Mouse (Mus musculus) common myeloid progenitor, adult 5-6 weeks (primary cell): Measurements from ENCODE around the gene Sdccag8. TPM values are rescaled to one million over a fixed set of nuclear protein-coding genes. Genes with fewer than 3 reads are reported as not detected.

Experiments used
- ATAC-seq: replicated peaks from 2 replicates; pipeline ENCODE4 v1.8.0; 2016; ENCODE audit warnings: low read depth, mild to moderate bottlenecking, moderate TSS enrichment, inconsistent platforms; ENCODE audit not compliant: poor library complexity, severe bottlenecking
- total RNA-seq: library from RNA; stranded (forward); fragments of 200-1000, 187-1606 nt; gene quantifications from 2 replicates; pipeline ENCODE4 v1.2.3, GENCODE M21; 2017

Gene Sdccag8
- total RNA-seq, 1 experiment from 2014 or later: 29.6 TPM

GRCm38 (mm10) chr1:176870501-176870900, 56.0 kb downstream of the Sdccag8 start:
- no peak for ATAC-seq

DNA sequence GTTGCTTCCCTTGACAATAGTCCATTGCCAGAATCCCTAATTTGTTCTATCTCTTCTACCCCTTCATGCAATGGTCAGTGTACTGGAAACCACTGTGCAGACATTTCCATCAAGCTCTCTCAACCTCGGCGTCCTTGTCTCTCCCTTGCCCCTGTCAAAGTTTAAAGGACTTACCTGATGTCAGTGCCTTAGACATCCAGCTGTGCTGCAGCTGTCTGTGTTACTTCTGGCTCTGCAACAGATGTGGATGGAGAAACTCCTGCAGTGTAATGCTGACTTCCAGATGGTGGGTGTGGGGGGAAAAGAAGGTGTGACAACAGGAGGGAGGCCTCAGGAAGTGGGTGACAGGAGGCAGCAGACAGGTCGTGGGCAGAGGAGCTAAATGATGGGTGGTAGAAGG, 57.5 kb downstream of the Sdccag8 start:
- ATAC-seq: no peak

DNA sequence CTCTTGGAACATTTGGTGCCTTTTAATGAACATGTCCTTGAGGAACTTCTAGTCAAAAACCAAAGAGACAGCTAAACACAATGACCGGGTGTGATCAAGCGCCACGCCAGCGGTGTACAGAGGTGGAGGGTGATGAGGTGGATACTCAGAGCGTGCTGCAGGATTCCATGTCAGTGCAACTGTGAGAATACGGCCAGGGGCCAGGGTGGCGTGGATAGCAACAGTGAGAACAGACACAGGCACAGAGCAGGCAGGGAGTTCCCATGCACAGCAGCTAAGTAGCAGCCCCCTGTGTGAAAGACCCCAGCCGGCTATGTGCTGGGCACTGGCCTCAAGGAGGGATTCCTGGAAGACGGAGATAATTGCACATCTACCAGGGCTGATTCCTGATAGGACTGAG, 59.0 kb downstream of the Sdccag8 start:
- ATAC-seq: no peak

GRCm38 (mm10) chr1:176874155-176874554, 59.7 kb downstream of the Sdccag8 start:
- ATAC-seq: no peak

DNA sequence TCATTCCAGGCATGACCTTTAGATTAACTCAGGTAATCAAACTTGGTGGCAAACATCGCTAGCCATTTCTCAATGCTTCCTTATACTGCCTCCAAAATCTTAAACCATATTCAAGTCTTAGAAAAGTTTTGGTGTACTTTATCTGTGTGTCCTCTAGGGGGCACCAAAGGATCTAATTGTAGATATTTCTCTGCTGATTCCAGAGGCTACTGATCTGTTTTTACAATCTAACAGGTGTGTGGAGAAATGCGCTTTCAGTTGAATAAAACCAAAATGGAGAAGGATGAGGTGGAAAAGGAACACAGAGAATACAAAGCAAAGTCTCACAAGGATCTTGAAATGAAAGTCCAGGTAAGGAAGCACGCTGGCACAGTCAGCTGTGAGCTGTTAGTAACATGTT, 63.3 kb downstream of the Sdccag8 start:
- peak; percentile 74 for ATAC-seq

GRCm38 (mm10) chr1:176879005-176879404, 64.5 kb downstream of the Sdccag8 start:
- ATAC-seq: 0 out of 2 replicates have a peak, but pooled peaks have one; percentile 25

- no peak for ATAC-seq
Observed at GRCm38 (mm10) chr1:176879614-176880013, 65.2 kb downstream of the Sdccag8 start.

DNA sequence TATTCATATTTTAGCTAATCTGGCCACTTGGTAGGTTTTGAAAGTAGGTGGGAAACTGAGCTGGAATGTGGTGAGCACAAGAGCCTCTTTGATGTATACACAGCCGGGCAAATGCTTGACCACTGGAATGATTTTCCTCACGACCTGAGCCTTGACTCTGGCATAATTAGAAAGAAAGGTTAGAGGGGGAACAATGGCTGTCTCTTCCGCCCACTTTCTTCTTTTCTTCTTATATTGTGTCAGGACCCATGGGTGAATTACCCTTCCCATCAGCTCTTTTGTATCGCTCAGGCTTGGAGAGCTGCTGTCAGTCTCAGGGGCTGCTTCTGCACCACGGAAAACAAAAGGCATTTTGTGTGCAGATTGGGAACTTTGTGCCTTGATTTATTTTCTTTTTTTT, 65.6 kb downstream of the Sdccag8 start:
- ATAC-seq: no peak

DNA sequence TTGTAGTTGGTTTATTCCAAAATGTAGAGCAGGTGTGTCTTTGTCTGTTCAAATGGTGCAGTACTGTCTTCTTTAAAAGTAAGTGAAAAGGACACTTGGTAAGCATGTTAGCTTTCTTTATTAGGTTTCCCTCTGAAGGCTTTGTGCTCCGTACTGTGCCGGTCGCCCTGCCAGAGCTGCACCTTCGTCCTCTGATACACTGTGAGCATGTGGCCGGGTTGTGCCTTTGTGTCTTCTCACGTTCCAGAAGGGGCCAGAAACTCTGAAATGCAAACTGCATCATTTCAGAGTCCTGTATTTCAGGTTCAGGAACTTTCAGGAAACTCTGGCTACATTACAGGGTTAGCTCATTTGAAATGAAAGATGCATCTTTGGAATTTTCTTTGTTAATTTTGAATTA, 66.5 kb downstream of the Sdccag8 start:
- no peak for ATAC-seq

- no peak for ATAC-seq
Observed at GRCm38 (mm10) chr1:176885207-176885933, 70.9 kb downstream of the Sdccag8 start.

- no peak for ATAC-seq
Observed at GRCm38 (mm10) chr1:176886002-176886401, 71.5 kb downstream of the Sdccag8 start.

DNA sequence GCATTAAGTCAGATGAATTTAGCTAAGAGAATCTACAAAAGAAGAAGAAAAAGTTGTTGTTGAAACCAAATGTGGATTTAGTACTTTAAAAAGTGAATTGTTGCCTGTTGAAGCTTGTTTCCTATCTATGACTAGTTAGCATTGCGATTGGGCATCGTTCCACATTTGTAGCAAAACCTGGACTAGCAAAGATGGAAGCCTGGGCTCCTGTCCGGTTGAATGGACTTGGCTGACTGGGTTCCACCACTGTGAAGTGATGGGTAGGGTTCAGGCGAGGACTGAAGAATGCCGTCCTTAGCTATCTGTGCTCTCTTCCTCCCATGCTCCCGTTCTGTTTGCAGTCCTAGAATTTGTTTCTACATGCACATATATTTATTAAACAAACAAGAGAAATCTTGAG, 89.3 kb downstream of the Sdccag8 start:
- ATAC-seq: no peak

DNA sequence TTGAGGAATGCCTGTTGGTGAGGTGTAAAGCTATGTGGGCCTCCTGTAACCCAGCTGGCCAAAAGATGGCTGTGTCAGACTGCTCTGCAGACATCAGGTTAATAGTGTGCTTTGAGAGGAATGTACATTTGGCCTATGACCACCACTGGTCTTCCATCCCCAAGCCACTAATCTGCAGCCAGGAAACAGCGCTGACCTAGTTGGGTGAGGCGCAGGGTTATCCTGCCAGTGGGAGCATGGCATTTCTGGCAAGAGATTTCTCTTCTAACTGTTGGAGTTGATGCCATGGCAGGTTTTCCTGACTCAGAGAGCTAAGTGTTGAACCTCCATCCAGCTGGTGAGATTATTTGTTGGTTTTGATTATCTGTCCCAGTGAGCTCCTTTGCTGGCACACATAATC, 101.5 kb downstream of the Sdccag8 start:
- no peak for ATAC-seq

- no peak for ATAC-seq
Observed at GRCm38 (mm10) chr1:176919486-176919885, 105.0 kb downstream of the Sdccag8 start.

GRCm38 (mm10) chr1:176922842-176923241, 108.4 kb downstream of the Sdccag8 start:
- ATAC-seq: no peak

- ATAC-seq: no peak
Observed at GRCm38 (mm10) chr1:176926009-176926408, 111.5 kb downstream of the Sdccag8 start.

DNA sequence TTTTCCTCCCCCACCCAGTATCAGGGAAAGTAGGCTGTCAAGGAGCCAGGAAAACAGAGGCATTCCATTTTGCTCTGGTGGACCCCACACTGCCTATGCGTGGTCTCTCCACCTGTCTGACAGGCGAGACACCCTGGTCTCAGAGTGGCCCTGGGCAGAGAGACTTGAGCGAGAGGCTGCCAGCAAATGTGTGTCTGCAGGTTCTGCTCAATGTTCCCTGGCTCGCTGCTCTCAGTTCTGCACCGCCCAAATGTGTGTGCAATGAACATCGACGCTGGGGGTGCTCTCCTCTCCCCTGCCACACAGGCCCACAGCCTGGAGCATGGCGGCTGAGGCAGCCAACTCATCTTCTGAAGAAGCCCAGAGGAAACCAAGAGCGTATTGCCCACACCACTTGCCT, 112.9 kb downstream of the Sdccag8 start:
- no peak for ATAC-seq

DNA sequence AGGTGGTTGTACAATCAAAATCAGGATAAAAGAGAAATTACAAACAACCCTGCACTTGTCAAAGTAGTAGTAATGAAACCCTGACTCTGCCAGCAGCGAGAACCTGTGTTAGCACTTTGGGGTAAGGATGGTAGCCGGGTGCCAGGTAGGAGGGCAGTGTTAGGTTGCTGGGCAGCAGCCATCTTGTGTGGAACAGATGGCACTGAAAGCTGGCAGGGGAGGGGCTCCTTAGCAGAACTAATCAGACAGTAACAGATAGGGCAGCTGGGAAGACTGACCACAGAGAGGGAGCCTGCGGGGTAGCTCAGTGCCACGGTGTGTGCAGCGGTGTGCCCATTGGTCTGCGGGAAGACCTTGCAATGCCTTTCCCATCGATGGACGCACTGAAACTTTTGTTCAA, 115.2 kb downstream of the Sdccag8 start:
- no peak for ATAC-seq

- no peak for ATAC-seq
Observed at GRCm38 (mm10) chr1:176930574-176930973, 116.1 kb downstream of the Sdccag8 start.

DNA sequence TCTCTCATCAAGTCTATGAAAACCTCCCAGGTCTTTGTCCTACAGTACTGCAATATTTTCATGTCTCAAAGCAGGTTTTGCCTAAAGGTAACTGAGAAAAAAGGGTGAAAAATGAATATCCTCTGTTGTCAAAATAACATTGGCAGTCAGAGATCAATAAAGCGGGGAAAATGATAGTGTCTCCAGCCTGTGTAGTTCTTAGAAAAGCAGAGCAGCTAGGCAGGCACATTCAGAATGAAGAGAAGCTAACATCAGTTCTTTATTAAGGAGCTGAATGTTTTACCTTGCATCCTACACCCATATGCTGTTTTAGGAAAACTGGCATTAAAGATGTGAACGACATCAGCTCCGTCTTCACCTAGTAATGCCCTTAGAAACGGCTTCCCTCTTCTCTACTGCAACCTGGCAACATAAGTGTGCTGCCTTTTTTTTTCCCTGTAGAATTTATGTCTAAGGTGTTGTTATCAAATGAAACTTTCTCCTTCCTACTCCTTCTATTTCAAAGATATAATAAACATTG, 116.6 kb downstream of the Sdccag8 start:
- ATAC-seq: no peak

GRCm38 (mm10) chr1:176931511-176931910, 117.1 kb downstream of the Sdccag8 start:
- ATAC-seq: no peak

DNA sequence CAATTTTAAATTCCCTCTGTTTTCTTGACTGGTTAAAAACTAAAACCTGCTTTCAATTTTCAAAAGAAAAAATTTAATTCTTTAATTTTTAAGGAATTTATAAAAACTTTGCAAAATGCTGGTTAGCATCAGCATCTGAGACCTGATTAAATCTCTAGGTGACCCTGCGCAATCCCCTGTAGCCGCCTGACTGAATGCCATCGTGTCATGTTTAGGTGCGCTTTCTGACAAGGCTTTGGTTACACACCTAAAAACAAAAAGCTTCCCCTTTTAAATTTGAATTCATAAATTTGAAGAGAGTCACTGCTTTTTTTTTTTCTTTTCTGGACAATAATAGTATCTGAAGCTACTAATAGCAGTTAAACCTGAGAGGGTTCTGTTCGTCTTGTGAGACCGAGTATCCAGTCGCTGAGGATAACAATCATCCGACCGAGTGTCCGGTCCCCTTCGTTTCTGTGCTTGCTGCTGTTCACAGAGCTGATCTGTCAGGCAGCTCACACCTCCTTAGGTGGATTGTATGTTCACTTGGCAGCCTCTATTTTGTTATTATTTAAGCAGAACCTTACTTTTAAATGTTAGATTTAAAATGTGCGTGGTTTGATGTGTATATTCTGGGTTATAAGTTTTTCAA, 118.0 kb downstream of the Sdccag8 start:
- no peak for ATAC-seq
